1 mouse cellular context compared by ENCODE assay signal in genomic region chr11:75750537-75750936, GRCm38 (mm10).
A peak's percentile ranks its signal among the peaks of the same experiment; 100 is the strongest.
TF ChIP-seq lines count a peak whose summit lies in the region.

No protein-coding gene starts in this region.

TF ChIP-seq in MEL, 35 proteins besides CTCF, POLR2A, EP300 and RAD21:
- TF ChIP-seq SIN3A (IDR thresholded peaks at IDR 0.05; ENCODE audit: low read length) = peak; percentile 33; the same call in 1 of the 2 replicates
- TF ChIP-seq BHLHE40 (IDR thresholded peaks at IDR 0.05; ENCODE audit: borderline replicate concordance, low read depth, low read length) = no peak
- no peak for TF ChIP-seq CHD2 (IDR thresholded peaks at IDR 0.05; ENCODE audit: low read length)
- TF ChIP-seq UBTF (IDR thresholded peaks at IDR 0.05; ENCODE audit: borderline replicate concordance, insufficient read depth, low read depth, low read length) = no peak
- no peak for TF ChIP-seq JUND (IDR thresholded peaks at IDR 0.05; ENCODE audit: low read depth, low read length)
- no peak for TF ChIP-seq E2F4 (IDR thresholded peaks at IDR 0.05; ENCODE audit: borderline replicate concordance, low read depth, low read length)
